Mouse (Mus musculus) thymus, postnatal 0 days (tissue): ENCODE measurements at regions not wholly inside any gene's neighbourhood (a gene's known extent, or its start where the extent isn't known, plus 50 kb on each side); places are given as distances from the start of the nearest gene placed in this dataset.

Source experiments
- DNase-seq: peaks from one replicate; pipeline ENCODE4 v3.0.0-alpha.2; 2015; ENCODE audit warnings: low spot score

GRCm38 (mm10) chr11:111699862-111700261 is 633.9 kb downstream of the Kcnj2 start:
- DNase-seq: no peak

GRCm38 (mm10) chr11:111706882-111707281 is 640.9 kb downstream of the Kcnj2 start:
- no peak for DNase-seq

GRCm38 (mm10) chr11:111715401-111715800 is 649.4 kb downstream of the Kcnj2 start:
- no peak for DNase-seq

- no peak for DNase-seq
Observed at GRCm38 (mm10) chr11:111722276-111722675, 656.3 kb downstream of the Kcnj2 start.

GRCm38 (mm10) chr11:111728148-111728547 is 662.2 kb downstream of the Kcnj2 start:
- no peak for DNase-seq

- no peak for DNase-seq
Observed at GRCm38 (mm10) chr11:111732096-111732495, 666.1 kb downstream of the Kcnj2 start.

GRCm38 (mm10) chr11:111735446-111735845 is 669.5 kb downstream of the Kcnj2 start:
- DNase-seq: no peak

- DNase-seq: no peak
Observed at GRCm38 (mm10) chr11:111735961-111736360, 670.0 kb downstream of the Kcnj2 start.

GRCm38 (mm10) chr11:111743356-111743755 is 677.4 kb downstream of the Kcnj2 start:
- no peak for DNase-seq

GRCm38 (mm10) chr11:111747262-111747946 is 681.4 kb downstream of the Kcnj2 start:
- no peak for DNase-seq

- DNase-seq: no peak
Observed at GRCm38 (mm10) chr11:111747947-111748322, 682.0 kb downstream of the Kcnj2 start.

- no peak for DNase-seq
Observed at GRCm38 (mm10) chr11:111748496-111748895, 682.5 kb downstream of the Kcnj2 start.

GRCm38 (mm10) chr11:111754735-111755134 is 688.8 kb downstream of the Kcnj2 start:
- DNase-seq: no peak

- no peak for DNase-seq
Observed at GRCm38 (mm10) chr11:111763081-111763480, 697.1 kb downstream of the Kcnj2 start.

GRCm38 (mm10) chr11:111766371-111767011 is 700.5 kb downstream of the Kcnj2 start:
- no peak for DNase-seq

GRCm38 (mm10) chr11:111767012-111767392 is 701.0 kb downstream of the Kcnj2 start:
- DNase-seq: no peak

GRCm38 (mm10) chr11:111774108-111774679 is 708.2 kb downstream of the Kcnj2 start:
- no peak for DNase-seq

GRCm38 (mm10) chr11:111781321-111781720 is 715.4 kb downstream of the Kcnj2 start:
- DNase-seq: no peak

- no peak for DNase-seq
Observed at GRCm38 (mm10) chr11:111791267-111791926, 725.4 kb downstream of the Kcnj2 start.

GRCm38 (mm10) chr11:111801033-111801432 is 735.1 kb downstream of the Kcnj2 start:
- DNase-seq: peak; percentile 91

GRCm38 (mm10) chr11:111816176-111816775 is 750.3 kb downstream of the Kcnj2 start:
- DNase-seq: no peak

- peak; percentile 53 for DNase-seq
Observed at GRCm38 (mm10) chr11:111818124-111818523, 752.2 kb downstream of the Kcnj2 start.
